Mouse (Mus musculus) adrenal gland, adult (tissue): Measurements from ENCODE around the gene Aatk.

Source experiments
- DNase-seq, 2 experiments: peaks; one replicate each; pipeline ENCODE4 v3.0.0; 2022 to 2023; ENCODE audit warnings: low spot score in 1 of 2; ENCODE audit not compliant: inconsistent age in 2 of 2

Gene Aatk

DNA sequence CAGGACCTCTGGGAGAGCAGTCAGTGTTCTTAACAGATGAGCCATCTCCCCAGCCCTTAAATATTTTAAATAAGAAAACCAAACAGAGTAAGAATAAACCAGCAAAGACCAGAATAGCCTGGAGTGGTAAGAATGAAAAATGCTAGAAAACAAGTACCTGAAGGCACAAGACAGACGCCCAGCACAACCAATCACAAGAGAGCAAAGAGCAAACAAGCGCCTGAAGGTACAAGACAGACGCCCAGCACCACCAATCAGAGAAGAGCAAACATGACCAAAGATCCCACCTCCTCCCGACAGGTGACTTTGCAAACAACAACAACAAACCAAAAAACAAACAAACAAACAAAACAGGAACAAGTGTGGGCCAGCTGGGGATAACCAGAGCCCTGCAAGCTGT is 6.9 kb upstream of the Aatk start:
- DNase-seq, result no peak

DNA sequence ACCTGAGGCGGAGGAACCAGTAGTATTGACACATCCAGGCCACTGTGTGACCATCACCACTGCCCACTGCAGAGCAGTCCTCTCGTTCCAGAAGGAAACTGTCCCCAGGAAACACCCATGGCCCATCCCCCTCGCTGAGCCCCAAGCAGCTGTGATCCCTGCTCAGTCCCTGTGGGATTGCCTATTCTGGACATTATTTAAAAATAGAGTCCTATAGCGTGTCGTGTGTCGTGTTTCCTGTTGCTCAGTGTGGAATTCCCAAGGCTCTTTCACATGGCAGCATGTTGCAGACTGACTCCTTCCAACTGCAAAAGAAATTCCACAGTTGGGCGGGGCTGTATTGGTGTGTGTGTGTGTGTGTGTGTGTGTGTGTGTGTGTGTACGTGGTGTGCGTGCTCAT is 5.3 kb upstream of the Aatk start:
- DNase-seq, result no peak

DNA sequence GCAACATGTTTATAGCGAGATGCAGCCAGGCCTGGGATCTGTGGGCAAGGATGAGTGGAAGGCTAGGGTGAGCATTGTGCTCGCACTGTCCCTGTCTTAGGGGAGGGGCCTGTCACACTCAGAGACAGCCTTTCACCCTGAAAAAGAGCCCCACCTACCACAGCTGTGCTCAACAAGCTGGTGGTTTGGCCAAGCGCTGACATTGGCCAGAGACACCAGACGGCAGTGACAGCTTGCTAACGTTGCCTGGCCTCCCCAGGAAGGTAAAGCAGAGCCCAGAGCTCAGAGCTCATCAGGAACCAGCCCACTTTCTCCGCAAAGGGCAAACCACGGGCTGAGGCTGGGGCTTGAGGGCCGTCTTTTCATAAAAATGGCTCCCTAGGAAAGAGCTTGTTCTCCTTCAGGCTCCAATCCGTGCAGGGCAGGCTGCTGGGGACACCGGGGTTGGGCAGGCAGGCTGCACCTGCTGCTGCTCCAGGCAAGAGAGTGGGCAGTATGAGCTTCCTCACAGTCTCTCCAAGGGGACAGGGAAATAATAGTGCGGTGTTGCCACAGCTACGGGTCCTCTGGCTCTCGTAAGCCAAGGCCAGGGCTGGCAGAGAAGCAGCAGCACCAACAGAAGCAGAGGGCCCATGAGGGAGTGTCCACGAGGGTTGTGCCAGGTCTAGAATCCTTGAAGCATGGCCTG is 4.3 kb upstream of the Aatk start:
- peak; percentile 51 to 79 for DNase-seq

DNA sequence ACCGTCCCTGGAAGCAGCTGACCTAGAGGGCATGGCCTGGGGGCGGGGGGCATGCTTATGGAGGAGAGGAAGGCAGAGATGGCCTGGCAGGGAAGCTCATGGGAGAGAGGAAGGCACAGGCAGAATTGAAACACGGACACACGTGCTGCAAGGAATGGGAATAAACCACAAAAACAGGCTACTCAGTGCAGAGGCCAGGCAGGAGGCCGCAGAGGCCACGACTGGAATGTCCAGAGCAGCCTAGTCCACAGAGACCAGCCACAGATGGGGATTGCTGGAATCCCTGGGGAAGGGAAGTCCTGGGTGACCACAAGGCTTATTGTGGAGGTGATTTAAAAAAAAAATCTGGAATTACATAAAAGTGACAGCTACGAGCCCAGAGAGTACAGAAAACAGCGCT is 2.1 kb upstream of the Aatk start:
- DNase-seq, result no peak

DNA sequence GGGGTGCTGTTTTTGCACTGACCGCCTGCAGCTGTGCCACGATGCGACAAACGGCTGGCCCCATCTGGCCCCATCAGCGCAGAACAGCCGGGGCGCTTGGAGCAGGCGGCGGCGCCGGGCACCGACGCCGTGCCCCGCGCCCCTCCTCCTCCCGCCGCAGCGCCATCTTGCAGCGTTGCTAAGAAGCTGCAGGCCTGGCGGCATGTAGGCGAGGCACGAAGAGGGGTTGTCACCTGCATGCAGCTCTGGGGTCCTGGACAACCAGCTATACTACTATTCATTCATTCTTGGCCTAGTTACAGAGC is 1.2 kb upstream of the Aatk start:
- no peak for DNase-seq

DNA sequence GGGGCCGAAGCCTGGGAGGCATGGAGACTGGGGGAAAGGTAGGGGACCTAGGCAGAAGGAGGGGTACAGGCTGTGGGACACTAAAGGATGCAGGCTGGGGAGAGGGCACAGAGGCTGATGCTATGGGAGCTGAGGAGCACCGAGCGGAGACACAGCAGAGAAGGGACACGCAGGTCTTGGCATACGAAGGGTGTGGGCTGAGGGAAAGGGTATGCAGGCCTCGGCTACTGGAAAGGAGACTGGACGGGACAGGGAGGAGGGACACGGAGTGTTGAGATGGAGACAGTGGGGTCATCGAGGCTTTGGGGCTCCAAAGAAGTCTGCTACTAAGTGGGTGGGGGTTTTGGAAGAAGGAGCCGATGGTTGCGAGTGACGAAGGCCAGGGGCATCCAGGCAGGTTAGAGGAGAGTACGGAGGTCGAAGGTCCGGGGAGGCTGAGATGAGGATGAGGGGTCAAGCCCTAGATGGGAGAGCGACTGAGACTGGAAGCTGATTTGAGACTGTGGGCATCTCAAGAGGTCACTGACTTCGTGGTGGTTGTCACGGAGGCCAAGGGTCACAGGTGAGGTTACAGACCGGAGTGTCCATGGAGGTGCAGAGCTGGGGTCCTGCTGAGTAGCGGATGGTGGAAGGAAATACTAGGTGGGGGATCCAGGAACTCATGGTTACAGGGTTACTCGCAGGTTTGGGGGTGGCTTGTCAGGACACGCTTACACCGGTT is 724 bp upstream of the Aatk start:
- DNase-seq, result peak in 1 of 2 experiments; percentile 43

DNA sequence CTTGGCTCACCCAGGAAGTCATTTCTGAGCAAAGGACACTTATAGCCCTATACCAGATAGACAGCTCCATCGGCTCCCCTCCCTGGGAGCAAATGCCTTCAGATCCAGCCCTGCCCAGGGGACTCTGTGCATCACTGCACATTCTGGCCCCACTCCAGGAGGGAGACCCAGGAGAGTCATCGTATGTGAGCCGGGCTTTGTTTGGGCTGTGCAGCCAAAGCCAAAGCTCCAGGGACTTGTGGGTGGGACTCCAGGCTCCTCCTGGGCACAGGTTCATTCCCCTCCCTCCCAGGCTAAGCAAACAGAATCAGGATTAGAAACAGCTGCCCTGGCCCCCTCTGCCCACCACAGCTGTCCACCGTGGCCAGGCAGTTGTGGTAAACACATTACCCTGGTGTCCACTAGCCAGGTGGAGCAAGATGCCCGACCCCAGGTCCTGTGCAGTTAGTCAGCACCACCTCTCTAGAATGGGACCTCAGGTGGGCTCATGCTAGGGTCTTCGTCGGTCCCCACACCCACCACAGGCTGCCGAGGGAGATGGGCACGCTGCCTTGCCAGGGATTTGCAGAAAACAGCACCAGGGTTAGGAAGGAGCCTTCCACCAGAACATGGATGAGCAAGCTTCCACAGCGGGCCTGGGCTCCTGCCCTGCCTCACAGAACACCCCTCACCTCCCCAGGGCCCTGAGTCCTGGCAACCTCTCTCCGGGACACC is 971 bp downstream of the Aatk start:
- DNase-seq, result peak in 1 of 2 experiments; percentile 47

DNA sequence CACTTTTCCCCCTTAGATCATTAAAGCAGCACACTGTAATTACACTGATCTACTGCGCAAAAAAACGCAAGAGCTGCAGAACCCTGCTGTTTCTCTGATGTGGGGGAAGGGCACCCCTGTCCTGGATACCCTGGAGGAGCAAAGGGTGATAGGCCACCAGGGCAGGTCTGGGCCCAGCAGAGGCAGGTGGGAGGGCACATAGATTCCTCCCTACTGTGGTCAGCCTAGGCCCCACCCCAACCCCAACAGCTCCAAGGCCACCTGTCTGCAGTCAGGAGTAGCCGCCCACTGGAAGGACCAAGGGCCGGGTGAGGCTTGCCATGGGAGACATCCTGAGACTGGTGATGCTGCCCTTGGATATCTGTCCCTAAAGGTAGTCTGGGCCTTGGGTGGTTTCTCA is 1.6 kb downstream of the Aatk start:
- DNase-seq, result no peak

DNA sequence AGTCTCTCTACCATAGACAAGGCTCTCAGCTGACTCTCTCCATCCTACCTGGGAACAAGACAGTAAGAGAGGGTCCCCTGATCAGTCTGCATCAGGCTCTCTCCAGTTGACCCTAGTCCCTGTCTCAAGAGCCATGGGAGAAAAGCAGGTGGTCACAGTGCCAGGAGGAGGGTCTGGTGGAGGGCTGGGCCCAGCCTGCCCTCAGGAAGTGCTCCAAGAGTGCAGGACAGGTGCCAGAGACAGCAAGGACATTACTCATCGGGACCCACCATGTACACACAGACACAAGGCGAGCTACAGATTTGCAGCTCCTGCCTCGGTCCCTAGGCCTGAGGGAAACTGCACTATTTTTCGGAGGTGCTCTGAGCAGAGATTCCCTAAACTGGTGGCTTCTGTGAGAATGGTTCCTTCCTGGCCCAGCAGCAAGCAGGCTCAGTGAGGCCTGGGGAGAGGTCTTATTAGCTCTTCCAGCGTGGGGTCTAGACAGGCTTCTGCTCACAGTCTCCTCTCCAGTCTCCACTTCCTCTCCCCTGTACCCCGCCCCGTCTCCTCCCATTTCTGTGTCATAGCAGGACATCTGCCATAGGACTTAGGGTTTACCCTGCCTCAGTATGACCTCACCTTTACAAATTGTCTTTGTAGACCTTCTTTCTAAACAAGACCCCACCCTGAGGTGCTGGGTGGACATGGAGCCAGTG is 4.7 kb downstream of the Aatk start:
- peak in 1 of 2 experiments; percentile 52 for DNase-seq

DNA sequence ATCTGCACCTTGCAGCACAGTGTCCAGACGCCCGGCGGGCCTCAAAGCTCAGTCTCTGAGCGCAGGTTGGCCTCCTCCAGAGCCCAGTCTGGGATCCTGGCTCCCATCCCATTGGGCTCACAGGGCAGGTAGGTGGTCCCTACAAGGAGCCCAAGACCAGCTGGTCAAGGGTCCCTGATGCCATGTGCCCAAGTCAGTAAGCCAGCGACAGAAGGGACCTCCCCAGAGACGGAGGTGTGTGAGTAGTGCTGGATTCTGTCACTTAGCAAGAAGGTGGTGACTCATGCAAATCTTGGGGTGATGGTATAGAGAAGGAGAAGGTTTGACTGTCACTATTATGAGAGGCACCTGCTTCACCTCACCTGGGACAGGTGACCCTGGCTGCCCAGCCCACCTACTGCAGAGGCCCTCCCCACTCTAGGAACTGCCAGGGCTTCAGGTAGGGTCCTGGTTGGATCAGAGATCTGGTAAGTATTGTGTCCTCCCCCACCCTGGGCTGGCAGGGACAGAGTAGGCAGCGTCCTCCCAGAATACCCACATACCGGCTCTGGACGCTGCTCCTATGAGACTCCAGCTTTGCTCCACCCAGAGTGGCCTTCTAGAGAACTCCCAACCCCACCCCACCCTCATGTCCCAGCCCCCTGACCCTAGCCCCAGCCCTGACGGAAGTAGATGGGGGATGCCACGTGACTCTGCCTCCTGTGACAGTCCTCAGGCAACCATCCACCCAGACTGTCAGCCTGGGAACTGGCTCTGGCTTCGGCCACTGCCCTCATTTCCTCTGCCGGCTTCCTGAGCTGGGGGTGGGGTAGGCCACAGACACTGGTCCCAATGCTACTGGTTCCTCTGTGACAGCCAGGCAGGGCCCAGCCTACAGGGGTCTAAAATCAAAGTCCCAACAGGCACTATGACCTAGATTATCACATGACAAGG is 5.5 kb downstream of the Aatk start:
- peak; percentile 81 to 87 for DNase-seq

DNA sequence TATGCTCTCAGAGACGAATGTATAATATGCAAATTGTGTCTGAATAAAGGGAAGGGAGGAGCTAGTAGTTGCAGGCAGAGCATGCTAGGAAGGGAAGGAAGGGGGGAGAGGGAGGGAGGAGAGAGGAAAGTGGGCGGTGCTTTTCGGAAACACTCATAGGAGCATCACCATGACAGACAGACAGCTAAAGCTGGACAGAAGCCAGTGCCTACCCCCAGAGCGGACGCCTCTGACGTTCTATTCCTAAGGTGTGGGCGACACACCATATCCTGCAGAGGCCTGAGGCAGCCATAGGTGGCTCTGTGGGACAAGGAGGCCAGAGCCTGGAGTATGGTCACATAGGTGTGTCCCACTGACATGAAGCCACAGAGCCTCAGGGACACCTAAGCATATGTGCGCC is 6.5 kb downstream of the Aatk start:
- peak in 1 of 2 experiments; percentile 48 for DNase-seq

DNA sequence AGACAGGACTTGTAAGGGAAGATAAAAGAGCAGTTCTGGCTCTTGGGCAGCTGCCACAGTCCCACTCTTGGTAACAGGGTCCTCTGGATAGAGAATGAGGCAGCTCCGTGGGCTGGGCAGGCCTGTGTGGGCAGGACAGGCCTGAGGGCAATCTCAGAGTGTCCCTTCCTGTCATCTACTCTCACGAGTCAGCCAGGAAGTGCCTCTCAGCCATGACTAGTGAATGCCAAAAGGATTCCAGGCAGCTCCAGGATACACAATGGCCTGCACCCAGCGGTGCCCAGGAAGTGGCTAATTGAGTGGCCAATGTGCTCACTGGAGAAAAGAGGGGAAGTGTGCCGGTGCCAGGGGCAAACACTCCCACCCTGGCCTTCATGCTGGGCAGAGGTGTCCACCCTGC is 7.4 kb downstream of the Aatk start:
- DNase-seq, result peak in 1 of 2 experiments; percentile 60

DNA sequence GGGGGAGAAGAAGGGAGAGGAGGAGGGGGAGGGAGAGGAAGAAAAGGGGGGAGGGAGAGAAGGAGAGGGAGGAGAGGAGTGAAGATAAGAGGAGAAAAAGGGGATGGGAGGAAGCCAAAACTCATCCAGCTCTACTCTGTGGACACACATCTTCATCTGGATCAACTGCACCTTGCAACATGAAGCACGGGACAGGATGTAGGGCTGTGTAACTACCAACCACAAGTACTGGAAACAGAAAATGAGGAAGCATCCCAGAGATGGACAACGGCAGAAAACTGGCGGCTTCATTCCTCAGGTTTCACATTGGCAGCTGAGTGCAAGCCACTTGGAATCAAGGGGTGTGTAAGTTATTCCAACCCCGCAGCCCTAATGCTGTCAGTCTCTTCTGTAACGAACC is 12.2 kb downstream of the Aatk start:
- no peak for DNase-seq

DNA sequence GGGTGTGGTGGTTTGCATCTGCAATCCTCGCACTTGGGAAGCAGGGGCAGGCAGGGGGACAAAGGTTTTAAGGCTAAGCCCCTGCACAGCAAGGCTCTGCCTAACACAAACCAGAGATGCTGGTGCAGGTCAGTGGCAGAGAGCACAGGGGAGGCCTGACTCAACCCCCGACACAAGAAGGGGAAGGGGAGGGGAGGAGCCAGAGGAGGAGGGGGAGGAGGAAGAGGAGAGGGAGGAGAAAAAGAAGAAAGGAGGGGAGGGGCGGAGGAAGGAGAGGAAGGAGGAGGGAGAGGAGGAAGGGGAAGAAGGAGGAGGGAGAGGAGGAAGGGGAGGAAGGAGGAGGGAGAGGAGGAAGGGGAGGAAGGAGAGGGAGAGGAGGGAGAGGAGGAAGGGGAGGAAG is 12.7 kb downstream of the Aatk start:
- DNase-seq, result no peak

DNA sequence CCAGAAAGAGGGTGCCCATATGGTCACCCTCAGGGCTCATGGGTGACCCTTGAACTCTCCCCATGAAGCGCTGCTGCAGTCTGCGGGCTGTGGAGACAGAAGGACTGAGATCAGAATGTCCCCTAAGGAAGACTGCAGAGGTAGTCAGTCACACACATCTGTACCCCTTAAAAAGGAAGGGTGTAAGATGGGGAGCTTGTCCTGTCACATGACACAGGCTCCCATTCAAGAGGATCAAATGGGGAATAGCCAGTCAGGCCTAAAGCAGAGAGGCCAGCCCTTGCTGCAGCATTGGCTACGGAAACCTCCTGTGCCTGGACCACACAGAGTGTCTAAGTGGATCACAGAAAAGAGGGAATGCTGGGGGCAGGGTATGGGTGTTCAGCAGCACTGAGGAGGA is 13.5 kb downstream of the Aatk start:
- no peak for DNase-seq

DNA sequence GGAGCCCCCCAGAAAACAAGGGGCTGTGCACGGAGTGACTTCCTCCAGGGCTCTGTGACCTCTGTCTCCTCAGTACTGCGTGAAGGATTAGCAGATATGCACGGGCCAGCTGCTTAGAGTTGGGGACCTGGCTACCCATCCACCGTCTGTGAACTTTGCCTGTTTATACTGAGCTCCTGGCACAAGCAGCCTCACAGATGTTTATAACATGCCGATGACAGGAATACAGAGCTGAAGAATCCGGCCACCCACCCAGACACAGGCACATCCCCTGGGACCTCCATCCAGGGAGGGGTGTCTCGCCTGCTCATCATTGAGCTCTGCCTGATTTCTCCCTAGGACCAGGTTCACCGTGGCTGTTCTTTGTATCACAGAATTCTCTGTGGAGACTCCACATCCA is 14.9 kb downstream of the Aatk start:
- no peak for DNase-seq

DNA sequence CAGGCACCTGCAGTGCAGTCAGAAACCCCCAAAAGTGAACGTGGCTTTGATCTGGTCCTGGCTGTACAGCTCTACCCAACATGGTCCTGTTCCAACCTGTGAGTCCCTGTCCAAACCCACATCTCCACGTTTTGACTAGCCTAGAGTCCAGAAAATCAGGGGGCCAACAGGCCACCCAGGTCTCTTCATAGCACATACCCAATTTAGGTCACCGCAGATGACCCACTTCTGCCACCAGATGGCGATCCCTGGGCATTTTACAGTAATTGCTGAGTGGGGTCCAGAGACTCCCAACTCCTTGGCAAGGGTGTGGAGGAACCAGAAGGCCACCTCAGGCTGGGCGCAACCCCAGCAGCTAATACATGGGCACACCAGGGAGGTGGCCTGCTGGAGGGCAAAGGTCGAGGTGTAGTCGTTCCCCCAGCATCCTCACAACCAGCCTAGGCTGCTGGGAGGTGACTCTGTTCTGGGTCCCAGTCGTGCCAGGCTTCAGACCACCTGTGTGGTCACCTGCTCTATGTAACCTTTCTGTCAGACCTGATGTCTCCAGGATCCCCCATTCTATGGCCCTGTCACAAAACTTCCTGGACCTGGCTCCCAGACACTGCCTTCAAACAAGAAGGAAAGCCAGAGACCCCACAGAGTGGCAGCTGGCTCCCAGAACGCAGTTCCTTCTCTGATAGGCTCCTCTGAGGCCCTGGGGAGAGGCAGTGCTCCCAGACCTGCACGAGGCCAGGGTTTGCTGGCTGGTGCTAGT is 16.6 kb downstream of the Aatk start:
- DNase-seq, result peak; percentile 58 to 84

DNA sequence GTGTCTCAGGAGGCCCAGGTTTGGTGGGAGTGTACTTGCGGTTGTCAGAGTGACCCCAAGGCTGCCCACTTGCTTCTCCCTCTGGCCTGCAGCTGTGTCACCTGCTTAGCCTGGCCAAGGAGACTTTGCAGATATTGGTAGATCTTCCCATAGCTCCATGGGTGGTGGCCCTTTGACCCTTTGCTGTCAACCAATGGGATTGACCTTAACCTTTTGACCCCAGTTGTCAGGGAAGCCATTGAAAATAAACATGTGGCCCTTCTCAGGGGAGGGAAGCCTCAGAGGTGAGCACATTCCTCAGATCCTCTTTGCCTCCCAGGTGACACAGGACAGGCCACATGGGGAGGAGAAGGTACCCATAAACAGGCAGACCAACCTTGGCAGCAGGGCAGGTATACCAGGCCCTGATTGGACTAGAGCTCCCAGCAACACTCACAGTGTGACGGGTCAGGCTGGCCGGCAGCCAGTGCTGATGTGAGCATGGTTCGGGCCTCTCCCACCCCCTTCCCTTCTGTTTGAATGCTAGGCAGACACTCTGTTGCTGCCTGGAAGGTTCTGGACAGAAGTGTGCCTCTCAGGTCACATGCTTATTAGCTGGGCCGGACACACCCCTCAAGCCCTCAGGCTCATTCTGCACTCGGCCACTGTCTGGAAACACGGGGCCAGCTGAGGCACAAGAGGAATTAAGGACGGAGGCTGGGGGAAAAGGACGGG is 17.4 kb downstream of the Aatk start:
- DNase-seq, result peak in 1 of 2 experiments; percentile 66
